Mouse (Mus musculus) spleen, postnatal 14 days (tissue): ENCODE measurements at regions not wholly inside any gene's neighbourhood (a gene's known extent, or its start where the extent isn't known, plus 50 kb on each side); places are given as distances from the start of the nearest gene placed in this dataset.

Source experiments
- DNase-seq, 2 experiments: peaks; one replicate each; pipeline ENCODE4 v3.0.0; 2021 to 2022; ENCODE audit warnings: low spot score in 2 of 2

DNA sequence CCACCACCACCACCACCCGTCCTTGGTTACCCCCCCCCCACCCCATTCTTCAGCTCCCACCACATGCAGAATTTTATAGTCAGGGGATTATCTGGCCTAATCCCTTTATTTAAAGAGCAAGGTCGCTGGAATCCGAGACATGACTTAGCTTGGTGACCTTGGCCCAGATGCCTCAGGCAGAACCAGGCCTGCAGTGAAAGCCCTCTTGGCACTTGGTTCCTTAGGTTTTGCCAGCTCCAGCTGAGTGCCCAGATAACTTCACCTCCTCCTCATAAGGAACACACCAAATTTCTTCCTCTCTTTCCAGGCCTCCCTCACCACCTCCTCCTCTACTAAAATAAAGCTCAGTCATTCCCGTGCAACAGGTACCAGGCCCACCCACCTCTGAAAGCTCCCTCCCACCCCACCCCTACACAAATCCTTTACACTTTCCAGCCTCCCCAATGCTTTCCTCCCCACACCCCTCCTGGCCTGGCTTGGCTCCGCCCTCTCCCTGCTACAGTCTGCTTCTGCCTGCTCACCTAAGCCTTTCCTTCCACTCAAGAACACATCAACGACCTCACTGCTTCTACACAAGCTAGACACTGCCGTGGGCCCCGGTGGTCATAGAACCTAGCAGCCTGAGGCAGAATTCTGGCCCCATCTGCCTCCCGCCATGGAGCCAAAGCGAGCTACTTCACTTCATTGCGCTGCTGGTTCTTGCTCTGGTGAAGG is 131.5 kb upstream of the Zfp703 start:
- DNase-seq = no peak

DNA sequence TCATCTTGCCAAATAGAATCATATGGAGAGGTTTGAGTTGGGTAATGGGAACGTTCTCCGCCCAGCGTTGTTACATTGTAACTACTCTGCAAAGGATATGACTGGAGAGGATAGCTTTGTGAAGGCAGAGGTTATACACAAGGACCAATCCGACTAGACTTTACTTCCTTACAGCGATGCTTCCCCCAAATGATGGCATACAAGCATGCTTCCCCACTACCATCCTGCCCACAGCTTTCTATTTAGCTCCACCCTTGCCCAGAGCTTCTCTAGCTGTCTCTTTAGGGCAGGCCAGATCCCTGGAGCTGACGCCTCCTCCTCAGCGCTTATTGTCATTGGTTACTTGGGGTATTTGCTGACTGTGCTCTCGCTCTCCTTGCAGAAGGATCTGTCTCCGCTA is 130.1 kb upstream of the Zfp703 start:
- no peak for DNase-seq

DNA sequence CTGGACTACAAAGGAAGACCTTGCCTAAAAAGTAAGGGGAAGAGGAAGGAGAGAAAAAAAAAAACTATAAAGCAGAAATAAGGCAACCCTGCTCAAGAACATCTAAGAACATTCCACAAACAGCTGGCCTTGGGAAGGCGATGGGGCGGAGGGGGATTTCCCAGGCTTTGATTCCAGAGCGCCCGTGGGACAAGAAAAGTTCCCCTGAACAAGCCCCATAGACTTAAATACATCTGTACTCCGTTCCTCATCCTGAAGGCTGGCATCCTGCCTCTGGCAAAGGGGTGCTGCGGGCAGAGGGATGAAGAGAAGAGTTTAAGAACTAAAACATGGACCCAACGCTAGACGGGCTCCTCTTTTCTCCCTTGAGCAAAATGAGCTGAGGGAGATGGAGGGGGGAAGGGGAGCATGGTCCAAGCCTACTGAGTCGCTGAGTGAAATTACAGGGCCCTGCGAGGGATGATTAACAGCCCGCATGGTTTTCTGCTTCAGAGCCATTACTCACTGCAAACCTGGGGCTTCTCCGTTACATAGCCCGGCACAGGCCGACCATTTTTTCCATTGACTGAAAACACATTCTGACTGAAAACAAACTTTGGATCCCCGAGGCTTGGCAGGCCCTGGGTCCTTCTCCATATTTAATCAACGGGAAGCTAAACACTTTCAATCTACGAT is 128.9 kb upstream of the Zfp703 start:
- DNase-seq = no peak

DNA sequence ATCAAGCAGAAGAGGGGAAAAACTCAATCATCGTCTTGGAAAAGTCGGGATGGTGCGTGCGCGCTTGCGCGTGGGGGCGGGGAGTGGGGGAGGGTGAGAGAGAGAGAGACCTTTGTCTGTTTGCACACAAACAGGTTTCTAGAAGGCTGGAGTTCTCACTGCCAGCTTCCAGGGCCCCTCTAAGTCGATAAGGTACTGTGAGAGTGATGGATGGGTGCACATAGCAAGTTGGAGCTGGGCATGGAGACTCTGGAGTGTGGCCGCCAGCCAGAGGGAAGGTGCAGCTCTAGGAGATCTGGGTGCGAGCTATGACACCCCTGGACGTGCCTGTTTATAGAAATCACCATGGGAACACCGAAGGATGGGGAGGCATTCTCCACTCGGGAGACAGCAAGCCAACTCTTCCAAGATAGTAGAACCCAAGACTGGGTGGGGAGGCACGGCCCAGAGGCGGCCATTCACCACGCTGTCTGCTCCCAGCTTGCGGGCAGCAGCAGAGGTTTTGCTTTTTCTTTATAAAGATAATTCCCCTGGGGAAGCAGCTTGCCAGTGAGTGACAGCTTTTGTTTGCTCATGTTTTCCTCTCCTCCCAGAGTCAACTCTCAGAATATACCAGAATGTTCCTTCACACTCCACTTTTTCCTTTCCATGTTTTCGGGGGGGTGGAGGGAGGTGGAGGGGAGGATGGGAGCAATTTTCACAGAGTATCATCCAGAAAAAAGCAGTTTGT is 128.0 kb upstream of the Zfp703 start:
- no peak for DNase-seq

DNA sequence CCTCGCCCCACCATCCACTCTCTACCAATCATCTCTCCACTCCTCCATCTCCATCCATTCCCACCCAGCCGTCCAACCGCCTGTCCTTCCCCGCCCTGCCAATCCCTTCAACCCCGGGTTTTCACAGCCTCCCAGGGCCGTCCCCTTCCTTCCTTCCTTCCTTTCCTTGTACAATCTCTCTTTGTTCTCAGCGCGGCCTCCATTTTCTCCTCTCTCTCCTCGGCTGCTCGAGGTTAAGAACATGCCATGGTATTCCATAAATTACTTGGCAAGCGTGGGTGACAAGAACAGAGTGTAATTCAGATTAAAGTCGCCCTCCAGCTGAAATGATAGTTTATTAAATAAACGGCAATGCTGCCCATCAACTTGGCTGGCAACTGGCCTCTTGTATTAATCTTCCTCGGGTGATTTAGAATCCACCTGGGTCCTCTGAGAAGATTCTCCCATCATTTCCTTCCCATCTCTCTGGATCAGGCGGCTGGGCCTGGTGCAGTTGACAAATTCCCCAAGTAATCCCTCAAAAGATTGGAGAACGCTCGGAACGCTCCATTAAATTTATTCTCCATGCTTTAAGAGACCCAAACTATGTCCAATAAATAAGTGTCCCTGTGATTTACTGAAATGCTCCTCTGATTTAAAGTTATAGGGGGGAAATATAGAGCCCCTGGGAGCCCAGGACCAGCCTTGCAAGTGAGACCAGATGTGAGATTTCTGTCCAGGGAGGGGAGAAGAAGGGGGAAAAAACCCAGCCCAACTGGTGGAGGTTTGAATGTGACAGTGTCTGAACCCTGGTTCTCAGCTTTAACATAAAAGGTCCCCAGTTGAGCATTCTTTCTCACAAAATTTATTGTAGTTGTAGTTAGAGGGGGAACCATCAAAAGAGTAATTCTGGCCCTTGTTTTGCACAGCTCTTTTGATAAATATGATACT is 125.0 kb upstream of the Zfp703 start:
- no peak for DNase-seq

DNA sequence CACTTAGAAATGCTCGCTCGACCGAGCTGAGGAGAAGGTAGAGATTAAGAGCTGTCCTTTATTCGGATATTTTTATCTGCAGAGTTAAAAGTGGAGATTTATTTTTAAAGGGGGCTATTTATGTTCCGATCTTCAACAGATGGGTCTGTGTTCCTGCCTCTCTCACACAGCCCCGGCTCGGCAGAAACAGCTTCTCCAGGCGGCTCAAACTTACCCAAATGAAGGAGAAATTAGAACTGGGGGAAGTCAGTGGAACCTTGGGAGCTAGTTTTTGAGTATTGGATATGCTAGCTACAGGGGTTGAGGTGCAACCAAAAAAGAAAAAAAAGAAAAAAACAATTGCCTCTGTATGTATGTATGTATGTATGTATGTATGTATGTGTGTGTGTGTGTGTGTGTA is 124.2 kb upstream of the Zfp703 start:
- no peak for DNase-seq

DNA sequence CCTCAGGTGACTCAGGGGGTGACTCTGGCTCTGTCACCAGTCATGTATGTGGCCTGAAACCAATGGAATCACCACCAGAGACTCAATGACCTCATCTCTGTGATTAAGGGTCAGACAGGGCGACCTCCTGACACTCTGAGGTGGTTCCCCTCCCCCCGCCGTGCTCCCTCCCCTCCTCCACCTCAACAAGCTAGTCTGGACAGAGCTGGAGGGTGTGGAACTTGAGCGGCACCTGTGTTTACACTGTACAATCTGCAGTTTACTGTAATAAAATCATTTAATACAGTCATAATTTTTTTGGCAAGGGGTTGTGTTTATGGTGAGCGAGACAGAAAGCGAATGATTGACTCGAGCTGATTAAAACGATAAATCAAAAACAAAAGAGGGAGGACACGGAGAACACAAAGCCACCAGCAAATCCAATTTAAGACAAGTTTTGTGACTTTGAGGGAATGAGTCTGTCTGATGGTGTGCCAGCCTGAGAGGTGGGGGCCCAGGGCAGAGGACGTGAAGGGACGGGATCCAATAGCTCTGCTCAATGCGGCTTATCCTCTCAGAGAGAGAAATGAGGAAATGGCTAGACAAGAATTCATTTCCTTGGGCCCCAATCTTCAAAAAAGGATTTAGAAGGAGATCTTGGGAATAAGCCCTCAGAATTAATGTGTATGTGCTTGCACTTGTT is 122.4 kb upstream of the Zfp703 start:
- no peak for DNase-seq

DNA sequence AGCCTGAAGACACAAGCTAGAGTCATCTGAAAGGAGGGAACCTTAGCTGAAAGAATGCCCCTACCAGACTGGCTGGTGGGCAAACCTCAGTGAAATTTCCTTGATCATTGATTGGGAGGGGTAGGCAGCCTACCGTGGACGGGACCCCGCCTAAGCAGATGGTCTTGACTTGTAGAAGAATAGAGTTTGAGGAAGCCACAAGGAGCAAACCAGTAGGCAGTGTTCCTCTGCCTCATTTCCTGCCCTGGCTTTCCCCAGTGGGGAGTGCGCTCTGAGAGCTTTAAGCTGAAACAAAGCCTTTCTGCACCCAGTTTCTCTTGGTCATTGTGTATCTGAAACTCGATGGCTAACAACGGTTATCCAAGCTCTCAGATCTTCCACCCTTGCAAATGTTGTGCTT is 121.9 kb upstream of the Zfp703 start:
- no peak for DNase-seq

DNA sequence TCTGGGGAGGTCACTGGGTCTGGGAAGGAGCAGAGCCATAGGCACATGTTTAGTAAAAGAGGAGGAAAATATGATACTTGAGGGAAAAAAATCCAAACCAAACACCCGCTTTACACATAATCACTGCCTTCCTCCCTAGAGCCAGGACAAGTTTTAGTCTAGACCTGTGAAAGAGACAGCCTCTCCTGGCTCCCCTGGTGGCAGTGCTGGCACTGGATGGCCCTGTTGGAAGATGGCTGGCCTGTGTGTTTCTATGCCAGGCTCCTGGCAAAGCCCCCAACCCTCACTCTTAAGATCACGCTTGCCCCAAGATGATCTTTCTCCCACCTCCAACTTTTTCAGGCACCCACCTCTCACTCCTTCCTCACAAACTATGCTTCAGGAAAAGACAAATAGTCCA is 112.6 kb upstream of the Zfp703 start:
- no peak for DNase-seq

DNA sequence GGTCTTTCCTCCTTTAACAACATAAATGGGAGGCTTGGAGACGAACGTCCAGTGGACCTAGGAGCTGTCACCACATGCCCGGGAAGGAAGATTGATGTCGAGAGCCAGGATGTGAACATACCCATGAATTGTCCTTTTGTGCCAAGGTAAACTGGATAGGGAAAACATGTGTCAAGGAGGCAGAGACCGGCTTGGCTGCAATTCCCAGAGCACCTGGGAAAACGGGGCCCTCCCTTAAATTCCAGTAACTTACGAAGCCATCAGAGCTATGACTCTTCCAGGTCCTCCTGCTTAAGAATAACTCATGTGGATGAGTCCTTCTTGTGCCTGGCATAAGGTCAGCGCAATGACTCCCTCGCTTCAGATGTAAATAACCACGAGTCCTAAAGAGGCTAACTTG is 112.2 kb upstream of the Zfp703 start:
- no peak for DNase-seq

DNA sequence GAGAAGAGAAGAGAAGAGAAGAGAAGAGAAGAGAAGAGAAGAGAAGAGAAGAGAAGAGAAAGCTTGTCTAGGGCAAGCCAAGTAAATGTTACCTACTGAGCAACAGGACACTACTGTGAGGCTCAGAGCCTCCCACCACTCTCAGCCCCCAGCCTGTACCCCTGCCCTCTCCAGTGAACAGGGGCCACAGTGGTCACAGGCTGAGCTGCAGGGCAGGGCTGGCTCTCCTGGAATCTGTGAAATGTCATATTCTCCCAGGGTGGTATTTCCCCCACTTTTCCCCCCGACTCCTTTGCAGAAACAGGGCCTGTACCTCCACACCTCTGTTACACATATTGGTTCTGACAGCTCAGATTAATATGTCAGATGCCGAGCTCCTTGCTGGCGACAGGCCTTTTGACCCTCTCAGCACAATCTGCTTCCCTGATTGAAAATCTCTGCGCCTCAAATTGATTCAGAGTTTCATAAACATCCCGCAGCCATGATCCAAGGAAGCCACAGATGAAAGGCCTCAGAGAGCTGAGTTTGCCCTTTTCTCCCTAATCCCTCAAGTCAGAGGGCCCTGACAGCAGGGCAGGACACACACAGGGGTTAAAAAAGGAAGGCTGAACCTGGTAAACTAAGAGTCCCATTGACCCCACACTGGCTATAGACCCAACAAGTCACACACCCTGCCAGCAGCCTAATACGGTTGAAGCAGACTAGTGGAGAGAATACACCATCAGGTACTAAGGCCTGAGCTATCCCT is 108.8 kb upstream of the Zfp703 start:
- no peak for DNase-seq

DNA sequence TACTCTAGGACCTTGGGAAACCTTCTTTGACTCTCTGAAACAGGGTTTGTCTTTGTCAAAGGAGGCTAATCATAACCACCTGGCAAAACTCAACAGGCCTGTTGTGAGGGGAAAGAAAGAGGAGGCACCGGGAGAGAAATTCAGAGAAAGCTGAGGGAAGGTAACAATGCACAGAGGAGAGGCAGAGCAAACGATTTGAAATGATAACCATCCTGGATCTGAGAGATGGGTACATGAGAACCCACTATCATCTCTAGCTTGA is 108.3 kb upstream of the Zfp703 start:
- no peak for DNase-seq

DNA sequence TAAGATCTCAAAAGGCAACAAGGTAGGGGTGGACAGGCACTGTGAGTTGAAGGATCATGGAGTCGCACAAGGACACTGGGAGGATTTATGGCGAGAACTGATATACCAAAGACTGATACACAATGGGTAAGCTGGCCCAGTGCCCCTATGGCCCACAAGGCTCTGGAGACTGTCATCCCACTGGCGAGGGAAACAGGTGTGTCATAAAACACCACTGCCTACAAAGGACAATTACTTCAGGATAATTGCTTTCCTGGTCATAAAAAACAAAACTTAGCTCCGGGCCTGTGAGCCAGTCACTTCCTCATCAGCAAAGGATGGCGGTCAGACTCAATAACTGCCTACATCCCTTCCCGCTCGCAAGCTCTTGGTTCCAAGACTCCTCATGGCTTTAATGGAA is 105.3 kb upstream of the Zfp703 start:
- DNase-seq = no peak

DNA sequence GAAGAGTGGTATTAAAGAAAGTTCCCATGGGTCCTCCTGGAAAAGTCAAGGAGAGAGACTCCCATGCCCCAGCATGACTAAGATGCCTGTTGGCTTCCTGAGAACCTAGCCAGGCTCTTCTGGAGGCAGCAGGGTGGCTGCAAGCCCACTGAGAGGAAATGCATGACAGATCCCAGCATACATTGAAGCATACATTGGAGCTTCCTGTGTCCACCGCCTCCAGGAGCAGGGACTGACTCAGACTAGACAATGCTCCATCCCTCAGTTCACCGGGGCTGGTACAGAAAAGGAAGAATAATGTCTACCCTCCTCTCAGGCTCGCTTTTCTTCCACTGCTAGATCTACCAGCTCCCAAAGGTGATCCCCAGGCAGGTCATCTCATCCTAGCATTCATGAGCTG is 104.7 kb upstream of the Zfp703 start:
- DNase-seq = no peak

DNA sequence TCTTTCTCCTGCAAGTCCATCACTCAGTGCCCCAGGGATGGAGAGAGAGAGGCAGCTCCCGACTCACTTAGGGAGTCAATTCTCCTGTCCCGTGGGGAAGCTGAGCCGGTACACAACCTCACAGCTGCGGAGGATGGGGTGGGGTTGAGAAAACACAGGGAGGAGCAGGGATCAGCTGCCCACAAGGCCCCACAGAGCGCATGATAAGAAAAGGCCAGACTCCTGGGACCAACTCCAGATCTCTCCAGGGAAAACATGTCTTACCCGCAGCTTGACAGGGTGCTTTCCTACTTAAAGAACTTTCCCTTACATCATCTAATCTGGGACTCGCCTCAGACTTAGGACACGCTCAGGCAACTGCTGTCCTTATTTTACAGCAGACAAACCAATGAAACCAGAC is 104.3 kb upstream of the Zfp703 start:
- no peak for DNase-seq

DNA sequence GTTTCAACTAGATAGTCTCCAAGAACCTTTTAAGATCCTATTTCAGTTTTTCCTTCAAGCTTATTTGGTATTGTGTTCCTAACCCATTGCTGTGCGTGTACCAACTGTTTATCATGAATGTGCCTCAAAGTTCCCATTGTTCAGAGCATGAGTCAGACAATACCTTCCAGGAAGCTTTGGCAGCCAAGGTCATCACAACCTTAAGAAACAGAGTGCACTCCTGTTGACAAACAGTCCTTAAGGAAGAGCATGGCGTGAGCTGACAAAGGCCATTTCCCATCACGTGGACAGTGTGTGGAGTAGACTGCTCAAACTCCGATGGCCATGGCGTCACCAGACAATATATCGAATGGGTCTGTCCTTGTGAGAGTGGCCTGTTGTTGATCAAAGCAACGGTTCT is 96.9 kb upstream of the Zfp703 start:
- DNase-seq = no peak

DNA sequence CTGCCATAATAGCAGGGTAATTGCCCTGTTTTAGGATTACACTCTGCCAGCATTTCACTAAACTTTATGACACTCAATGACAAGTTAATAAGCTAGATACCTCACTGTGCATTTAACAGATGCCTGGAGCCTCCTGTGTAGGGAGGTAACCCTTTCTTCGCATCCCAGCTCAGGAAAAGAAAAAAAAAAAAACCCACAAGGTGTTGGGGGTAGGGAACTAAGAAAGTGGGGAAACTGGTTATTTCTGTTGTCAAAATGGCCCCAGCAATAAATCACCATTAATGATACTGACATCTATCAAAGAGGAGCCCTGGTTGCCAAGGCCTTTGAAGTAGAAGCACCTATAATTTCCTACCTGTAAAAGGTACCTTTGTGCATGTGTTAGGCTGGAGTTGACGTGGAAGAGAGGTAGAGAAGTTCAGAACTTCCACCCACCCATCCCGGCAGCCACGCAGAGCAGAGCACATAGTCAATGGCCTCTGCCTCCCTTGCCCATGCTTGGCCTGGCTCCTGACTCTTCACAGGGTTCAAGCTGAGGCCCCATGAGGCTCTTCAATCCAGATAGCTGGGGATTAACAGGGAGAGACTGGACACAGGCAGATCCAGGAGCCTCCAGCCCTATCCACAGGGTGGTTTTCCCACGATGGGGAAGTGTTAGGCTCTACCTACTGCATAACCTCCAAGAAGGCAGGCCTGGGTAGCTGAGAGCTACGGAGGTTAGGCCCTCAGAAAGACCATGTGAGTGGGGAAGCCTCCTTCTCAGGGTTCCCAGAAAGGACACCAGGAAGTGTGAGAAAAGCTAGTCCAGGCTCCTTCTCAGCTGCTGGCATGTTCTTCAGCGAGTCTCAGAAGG is 95.6 kb upstream of the Zfp703 start:
- no peak for DNase-seq

DNA sequence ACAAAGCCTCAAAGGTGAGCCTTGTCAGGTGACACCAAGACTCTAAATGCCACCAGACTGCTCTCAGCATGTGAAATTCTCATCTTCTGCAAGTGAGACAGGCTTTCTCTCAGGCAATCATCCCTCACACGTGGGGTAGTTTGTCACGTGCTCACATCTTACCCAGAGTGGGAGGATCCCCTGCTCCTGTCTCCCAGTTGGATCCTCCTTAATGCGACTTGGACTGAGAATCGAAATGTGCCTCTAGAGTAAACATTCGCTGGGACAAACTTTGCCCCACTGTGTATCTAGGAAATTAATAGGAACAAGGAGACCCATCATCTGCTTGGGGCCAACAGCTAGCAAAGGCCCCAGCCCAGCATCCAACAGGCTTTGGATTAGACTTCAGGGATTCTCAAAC is 94.5 kb upstream of the Zfp703 start:
- DNase-seq = no peak

DNA sequence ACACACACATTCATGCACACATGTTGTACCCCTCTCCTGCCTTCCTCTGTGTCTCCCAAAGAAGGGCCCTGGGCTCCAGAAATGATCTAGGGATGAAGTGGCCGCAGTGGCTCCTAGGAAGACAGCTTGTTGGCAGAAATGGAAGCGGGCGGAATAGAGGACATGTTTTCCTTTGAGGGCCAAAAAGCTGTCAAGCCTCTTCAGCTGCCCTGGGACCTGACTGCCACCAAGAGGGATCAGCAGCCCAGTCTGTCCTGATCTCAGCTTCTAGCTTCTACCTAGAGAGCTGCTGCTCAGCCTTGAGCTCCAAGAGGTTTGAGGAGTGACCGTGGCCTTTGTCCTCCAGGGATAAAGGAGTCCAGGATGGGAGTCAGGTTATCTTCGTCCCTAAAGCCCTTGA is 93.8 kb upstream of the Zfp703 start:
- no peak for DNase-seq

DNA sequence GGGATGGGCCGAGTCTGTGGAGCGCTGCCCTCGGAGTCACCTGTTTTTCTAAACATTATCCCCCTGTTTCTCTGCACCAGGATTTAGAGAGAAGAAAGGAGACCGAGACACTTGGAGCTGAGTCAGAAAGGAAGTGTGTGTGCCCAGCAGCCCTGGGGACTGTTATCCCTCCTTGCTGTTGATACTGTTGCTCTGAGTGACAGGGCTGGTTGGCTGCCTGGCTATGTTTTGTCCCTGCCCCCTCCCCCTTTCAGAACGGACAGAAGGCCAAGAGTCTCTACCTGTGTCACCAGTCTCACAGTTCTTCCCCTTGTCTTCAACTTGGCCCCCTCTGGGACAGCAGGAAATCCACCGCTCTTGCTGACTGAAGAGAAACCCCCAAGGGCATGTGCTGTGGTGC is 93.4 kb upstream of the Zfp703 start:
- no peak for DNase-seq
